Mouse (Mus musculus) liver (tissue): ENCODE data around the gene Ube2d3.
"Not testable (repeated sequence)": the region's sequence is repeated elsewhere in the genome, so short reads cannot be mapped to it uniquely, and the experiment has no call there.

Experiments
- DNase-seq: peaks from one replicate; pipeline ENCODE4 v3.0.0-alpha.2; 2020; ENCODE audit warnings: mixed read lengths

Ube2d3 gene

DNA sequence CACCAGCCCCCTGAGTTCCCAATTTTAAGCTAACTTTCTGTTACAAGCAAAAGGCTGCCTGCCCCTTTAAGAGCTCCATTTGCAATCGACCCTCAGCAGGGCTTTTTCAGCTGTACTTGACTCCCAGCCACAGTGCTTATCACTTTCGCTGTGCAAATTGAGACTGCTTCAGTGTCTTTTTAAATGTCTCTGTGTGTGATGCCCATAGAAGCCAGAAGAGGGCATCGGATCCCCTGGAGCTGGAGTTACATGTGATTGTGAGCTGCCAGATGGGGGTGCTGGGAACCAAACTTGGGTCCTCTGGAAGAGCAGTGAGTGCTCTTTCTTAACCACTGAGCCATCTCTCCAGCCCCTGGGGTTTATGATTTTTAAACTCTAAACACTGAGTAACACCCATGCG is 60.0 kb downstream of the Ube2d3 start:
- DNase-seq: not testable (repeated sequence)

DNA sequence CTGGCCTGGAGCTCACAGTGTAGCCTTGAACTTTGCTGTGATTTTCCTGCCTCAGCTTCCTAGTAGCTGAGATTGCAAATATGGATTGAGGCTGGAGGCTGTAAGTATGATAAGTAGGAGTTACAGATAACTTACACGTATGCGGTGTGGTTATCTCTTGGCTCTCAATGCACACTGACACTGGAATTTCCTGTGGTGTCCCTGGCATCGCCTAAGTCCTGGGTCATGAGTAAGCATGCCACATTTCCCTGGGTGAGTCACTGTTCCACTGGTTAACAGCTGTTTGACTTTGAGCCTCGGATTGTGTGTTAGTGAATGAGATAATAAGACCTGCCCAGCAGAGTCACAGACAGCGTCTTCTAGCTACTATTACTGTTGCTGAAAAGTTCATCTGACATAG is 60.9 kb downstream of the Ube2d3 start:
- no peak for DNase-seq

GRCm38 (mm10) chr3:135503160-135503559 is 65.2 kb downstream of the Ube2d3 start:
- DNase-seq: no peak

DNA sequence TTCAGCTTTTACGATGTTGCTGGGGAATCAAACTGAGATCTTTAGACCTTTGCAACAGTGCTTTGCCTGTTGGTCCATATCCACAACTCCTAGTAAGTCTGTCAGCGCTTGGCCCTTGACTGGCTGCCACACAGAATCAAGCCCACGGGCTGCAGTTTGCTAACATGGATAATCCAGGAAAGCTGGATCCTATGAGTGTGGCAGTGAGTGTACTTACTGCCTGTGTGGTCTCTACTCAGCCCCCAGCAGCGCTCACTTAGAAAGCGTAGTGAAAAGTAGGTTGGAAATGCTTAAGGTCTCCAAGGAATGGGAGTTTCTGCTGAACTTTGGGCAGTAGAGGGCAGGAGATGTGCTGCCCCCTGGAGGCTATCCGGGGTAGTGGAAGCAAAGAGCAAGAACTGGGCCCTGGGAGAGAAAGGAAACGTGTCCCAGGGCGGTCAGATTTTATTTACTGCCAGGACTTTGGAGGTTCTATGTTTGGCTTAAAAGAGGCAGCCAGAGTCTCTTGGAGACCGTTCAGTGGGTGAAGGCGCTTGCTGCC is 67.5 kb downstream of the Ube2d3 start:
- peak; percentile 72 for DNase-seq

DNA sequence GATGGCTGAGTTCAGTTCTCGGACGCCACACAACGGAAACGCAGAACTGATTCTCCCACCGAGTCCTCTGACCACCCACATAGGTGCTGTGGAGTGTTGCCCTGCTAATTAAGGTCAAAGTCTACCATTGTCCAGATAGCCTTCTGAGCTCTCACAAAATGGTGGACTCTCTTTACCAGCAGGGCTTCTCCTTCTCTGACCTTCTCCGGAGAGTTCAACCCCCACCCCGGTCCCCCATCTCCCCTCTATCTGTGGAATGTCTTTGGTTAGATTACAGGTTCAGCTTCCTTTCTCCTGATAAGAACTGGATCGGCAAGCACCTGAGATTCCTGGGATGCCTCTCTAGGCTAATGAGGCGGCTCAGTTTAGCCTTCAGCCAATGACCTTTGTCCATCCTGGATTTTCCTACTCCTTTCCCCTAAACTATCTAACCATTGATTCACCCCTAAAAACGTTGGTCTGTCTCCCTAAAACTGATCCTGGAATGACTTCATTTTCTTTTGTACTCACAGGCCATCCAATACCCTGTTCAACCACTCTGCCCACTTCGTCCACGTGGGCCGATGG is 68.0 kb downstream of the Ube2d3 start:
- no peak for DNase-seq

DNA sequence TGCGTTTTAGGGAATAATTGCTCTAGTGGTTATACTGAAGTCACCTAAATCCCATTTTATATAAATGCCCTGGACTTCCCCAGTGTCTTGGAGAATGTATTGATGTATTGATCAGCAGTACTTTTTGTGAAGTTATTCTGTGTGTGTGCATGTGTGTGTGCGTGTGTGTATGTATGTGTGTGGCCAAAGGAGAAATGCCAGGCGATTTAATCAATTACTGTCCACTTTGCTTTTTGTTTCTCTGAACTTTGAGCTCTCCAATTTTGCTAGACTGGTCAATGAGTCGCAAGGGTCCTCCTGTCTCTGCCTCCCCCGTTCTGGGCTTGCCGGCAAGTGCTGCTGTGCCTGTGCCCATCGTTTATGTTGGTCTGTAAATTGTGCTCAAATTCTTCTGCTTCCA is 69.6 kb downstream of the Ube2d3 start:
- DNase-seq: no peak

DNA sequence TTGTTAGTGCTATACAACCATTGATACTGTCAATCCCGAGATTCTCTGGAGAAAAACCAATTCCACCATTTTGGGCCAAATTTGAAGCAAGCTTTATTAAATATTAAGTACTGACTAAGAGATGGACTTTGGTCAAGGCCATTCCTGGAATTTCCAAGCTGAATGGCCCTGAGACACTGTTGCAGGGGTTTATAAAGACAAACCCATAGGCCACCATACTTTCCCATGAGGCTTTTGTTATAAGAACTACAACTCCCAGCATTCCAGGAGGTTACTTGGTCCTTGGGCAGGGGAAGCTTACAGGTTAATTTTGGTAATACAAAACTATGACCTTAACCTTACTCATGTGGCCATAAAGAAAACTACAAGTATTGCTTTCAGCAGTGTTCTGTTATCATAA is 70.2 kb downstream of the Ube2d3 start:
- DNase-seq: no peak

DNA sequence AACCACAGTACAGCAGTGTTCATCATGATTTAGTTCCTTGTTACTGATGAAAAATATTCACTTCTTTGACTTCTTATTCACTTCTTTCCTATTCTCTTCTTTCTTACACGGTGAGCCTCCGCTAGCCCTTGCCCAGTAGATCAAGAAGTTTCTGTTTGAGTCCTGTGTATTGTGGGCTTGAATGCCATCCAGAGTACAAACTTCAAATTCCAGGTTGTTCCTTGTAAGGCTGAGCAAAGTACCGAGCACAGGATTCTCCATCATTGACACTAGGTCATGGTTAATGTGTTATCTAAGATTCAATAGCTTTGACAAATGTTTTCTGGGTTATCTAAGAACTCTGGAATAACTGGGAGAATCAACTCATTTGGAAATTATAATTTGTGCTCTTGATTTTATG is 72.4 kb downstream of the Ube2d3 start:
- DNase-seq: no peak

- no peak for DNase-seq
Observed at GRCm38 (mm10) chr3:135511683-135512082, 73.7 kb downstream of the Ube2d3 start.

DNA sequence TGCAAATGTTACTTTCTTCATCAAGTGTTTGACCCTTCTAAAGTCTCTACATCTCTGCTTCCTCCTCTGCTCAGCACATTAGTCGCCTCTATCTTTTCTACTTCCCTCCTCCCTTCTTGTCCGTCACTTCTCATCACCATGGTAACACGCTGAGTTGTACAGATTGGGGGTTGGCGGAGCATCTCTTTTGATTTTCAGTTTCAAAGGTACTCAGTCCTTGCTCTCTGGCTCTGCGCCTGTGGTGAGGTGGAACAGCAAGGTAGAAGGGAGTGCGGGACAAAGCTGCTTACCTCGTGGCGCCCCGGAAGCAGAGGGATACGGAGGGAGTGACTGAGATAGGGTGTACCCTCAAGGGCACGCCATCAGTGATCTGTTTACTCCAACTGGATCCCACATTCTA is 75.3 kb downstream of the Ube2d3 start:
- DNase-seq: no peak

DNA sequence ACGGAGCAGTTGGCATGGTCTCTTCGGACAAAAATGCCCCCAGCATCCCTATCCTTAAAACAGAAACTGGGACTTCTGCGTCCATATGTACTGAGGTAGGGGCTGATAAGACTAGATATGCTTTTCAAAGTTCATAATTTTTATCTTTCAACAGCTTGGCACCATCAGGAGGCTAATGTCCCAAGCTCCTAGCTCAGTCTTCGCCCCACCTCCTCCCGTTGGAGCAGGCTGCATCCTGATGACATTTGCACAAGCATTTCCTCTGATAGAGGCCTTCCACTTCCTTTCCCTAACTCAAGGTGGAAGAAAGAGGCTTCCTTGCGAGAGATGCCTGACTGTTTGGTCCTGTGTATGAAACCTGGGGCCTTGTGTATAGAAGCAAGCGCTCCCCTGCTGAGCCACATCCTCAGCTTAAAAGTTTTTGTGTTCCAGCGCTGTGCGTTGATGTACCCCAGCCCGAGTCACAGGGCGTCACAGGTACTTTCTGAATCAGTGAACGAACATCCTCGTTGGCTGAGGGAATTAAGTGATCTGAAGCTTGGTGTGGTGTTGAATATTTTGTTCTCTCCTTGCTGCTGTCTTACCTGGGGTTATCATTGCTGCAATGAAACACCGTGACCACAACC is 76.0 kb downstream of the Ube2d3 start:
- DNase-seq: no peak

GRCm38 (mm10) chr3:135515246-135515645 is 77.3 kb downstream of the Ube2d3 start:
- no peak for DNase-seq

GRCm38 (mm10) chr3:135516891-135517290 is 78.9 kb downstream of the Ube2d3 start:
- peak; percentile 18 for DNase-seq
